Mouse (Mus musculus) bone marrow, adult 2 months (tissue): ENCODE data around the gene Ifi27. TPM values are rescaled to one million over a fixed set of nuclear protein-coding genes. Genes with fewer than 3 reads are reported as not detected.

Experiments used
- H3K27ac ChIP-seq: fragments of 200-500 bp; 2 replicates; pipeline ENCODE4 v1.5.1; 2012; ENCODE audit warnings: low read depth, mild to moderate bottlenecking, control low read depth, inconsistent platforms, low read length; ENCODE audit not compliant: control insufficient read depth, poor library complexity, insufficient read depth
- H3K4me1 ChIP-seq: fragments of 200-500 bp; 2 replicates; pipeline ENCODE4 v1.6.1; 2011; ENCODE audit warnings: low read length; ENCODE audit not compliant: control insufficient read depth, insufficient read depth
- H3K4me3 ChIP-seq: fragments of 200-500 bp; replicated peaks from 2 replicates; pipeline ENCODE3; 2011; ENCODE audit warnings: mild to moderate bottlenecking, low read depth, low read length, control low read depth; ENCODE audit not compliant: control insufficient read depth
- CTCF ChIP-seq: fragments of 200-500 bp; IDR thresholded peaks from 2 replicates; pipeline ENCODE4 v1.5.1; 2011; ENCODE audit warnings: low read length, control low read depth; ENCODE audit not compliant: control insufficient read depth, insufficient read depth
- POLR2A ChIP-seq: fragments of 200-500 bp; IDR thresholded peaks from 2 replicates; pipeline ENCODE4 v1.6.1; 2011; ENCODE audit warnings: low read depth, mild to moderate bottlenecking, control low read depth, low read length, borderline replicate concordance; ENCODE audit not compliant: control insufficient read depth
- WGBS: fragments of 180-500 bp; shearing (Covaris S2); methylation state at CpG from one replicate; pipeline ENCODE4 v1.1.7; 2018; 5-methylcytosine and 5-hydroxymethylcytosine counted together
- polyA plus RNA-seq: library from polyadenylated mRNA; stranded (reverse); fragments of >200 nt; gene quantifications from 2 replicates; pipeline ENCODE4 v1.2.4, GENCODE M21; 2011; ENCODE audit warnings: low replicate concordance; ENCODE audit not compliant: missing spikeins, insufficient read depth, insufficient read length

Ifi27 gene
- 114 and 211 TPM in 2 replicates for polyA plus RNA-seq

DNA sequence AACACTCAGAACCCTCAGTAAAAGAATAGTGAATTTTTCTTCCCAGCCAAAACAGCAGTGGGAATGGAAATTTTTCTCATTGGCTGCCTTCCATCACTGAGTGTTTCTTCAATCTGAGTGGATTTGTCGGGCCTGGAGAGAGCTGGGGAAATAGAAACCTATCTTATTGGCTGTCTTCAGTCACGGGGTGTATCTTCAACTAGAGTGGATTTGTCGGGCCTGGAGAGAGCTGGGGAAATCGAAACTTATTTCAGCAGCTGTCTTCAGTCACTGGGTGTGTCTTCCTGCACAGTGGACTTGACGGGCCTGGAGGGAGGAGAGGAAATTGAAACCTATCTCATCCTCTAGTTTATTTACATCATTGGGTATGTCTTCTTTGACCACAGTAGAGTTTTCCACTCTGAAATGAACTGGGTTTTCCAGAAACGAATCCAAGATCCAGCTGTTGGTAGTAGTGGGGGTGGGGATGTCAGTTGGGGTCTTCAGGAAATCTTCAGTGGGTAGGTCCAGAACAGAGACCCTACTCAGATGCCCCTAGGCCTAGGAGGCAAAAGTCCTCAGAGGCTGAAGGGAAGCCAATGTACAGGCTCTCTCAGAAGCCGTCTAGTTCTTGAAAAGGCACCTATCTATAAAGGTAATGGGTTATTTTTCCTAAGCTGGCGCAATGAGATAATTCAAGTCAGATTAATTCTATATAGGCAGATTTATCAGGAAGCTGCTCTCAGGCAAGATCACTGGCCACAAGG is at the start of gene Ifi27:
Gene Ifi27, plus strand, starts transcription at position 226 of the 746 bp plus-strand sequence.
- Histone ChIP-seq H3K27ac (peak within 1 kb of the TSS; percentile 84), H3K4me3 (peak within 1 kb of the TSS; percentile 46), H3K4me1 (peaks cover 4% of the 10 kb centered on the region)
- TF ChIP-seq POLR2A (no peak; the same call in 1 of the 2 replicates), CTCF (no peak)
- WGBS, result 26% methylated on average over 8 of the region's 8 CpGs

DNA sequence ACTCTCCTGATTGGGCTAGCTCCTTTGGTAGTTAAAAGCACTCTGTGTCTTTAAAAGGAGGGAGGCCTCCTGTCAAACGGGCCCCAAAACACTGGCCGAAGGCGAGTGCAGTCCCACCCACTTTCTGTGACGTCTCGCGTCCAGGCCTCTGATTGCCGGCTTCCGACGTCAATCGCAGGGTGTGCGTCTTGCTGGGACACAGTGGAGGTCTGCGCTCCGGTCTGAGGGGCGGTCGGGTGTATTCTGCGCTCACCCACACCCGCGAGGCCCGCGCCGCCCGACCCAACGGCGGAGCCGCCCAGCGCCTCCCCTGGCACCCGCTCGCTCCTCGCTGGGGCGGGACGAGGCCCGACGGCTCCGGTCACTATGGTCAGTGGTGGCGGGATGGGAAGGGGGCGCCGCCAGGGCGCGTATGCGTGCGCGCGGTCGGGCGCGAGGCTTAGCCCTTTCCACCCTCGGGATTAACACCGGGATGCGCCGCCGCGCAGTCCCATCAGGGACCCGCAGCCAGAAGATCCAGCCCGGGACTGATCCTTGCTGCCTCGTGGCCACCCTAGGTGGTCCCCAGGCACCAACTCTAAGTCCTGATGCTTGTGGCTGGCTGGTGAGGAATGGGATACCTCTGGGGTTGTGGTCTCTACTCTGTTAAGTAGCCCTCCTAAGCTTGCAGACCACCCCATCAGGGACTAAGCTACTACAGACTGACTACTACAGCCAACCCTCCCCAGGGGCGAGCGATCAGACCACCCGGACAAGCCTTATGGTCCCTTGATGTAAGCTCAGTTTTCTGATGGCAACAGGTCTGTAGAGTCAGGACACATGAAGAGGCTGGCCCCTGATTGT is 45.3 kb upstream of the Ifi27 start, which contains the start of gene Otub2:
Gene Otub2, plus strand, starts transcription at position 178 of the 843 bp plus-strand sequence.
- 2% methylated on average over 58 of the region's 58 CpGs for WGBS
- peak within 1 kb of the TSS; percentile 80 for H3K27ac ChIP-seq
- H3K4me3 ChIP-seq, result peak within 1 kb of the TSS; percentile 73
- H3K4me1 ChIP-seq, result no peaks in the 10 kb centered on the region; the same call in none of the 2 replicates
- TF ChIP-seq CTCF, result no peak
- peak; percentile 81; the same call in 1 of the 2 replicates for TF ChIP-seq POLR2A

GRCm38 (mm10) chr12:103389348-103389727 is 44.7 kb upstream of the Ifi27 start:
- Histone ChIP-seq H3K27ac (peak overlapping the region; percentile 80), H3K4me1 (peaks cover 1% of the 10 kb centered on the region), H3K4me3 (peak overlapping the region; percentile 73)
- TF ChIP-seq CTCF (no peak), POLR2A (no peak)
- 72% methylated on average over 2 of the region's 2 CpGs for WGBS

DNA sequence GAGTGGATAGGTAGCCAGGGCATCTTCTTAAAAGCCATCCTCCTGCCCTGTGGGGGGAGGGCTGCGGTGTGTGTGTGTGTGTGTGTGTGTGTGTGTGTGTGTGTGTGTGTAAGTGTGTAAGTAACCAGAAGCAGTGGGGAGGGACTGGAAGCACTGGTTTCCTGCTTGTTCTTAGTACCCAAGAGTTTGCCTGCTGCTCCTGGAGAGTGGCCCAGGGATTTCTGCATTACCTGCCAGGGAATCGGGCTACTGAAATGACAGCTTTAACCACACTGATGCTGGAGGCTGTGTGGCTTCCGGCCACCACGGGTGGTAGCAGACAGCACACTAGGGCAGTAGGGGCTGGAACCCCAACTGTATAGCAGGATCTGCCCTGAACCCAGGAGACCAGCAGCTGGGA is 44.0 kb upstream of the Ifi27 start:
- peaks cover 1% of the 10 kb centered on the region for H3K4me1 ChIP-seq
- H3K27ac ChIP-seq, result no peak overlapping the region
- H3K4me3 ChIP-seq, result peak overlapping the region; percentile 62
- no peak for TF ChIP-seq CTCF
- TF ChIP-seq POLR2A, result no peak
- WGBS, result 41% methylated on average over 4 of the region's 4 CpGs

DNA sequence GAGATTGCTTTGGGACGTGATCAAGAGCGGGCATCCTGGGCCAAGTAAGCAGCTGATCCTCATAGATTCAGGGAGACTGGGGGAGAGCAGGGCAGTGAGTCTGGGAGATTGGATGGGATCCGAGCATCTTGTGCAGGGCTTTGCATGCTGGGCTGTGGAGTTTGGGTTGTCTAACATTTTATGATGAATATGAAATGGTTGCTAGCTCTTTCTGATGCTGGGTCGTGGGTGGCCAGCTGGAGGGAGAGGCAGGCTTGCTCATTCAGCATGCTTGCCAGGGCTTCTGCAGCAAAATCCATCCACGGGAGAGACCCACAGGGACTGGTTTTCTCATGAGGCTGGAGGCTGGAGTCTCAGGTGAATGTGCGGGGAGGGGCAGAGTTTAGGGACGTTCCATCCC is 42.9 kb upstream of the Ifi27 start:
- WGBS, result 90% methylated on average over 7 of the region's 7 CpGs
- no peak for TF ChIP-seq CTCF
- TF ChIP-seq POLR2A, result no peak
- Histone ChIP-seq H3K27ac (no peak overlapping the region), H3K4me3 (no peak overlapping the region), H3K4me1 (peaks cover 3% of the 10 kb centered on the region; the same call in 1 of the 2 replicates)

DNA sequence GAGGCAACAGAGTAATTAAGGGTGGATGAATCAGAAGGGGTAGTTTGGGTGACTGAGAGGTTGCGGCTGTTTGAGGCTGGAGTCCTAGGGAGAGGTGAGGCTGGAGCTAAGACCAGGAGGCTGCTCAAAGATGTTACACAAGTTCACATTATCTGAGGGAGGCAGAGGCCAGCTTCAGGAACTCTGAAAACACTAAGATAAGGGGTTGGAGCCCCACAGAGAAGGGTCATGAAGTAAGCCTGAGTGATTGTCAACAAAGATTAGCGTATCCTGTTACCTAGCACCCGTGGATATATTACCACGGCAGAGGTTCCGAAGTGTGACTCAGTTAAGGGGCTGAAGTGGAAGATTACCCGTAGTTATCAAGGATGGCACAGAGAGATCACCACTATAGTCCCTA is 40.5 kb upstream of the Ifi27 start:
- no peak overlapping the region for H3K4me3 ChIP-seq
- H3K4me1 ChIP-seq, result peaks cover 3% of the 10 kb centered on the region; the same call in 1 of the 2 replicates
- peak overlapping the region; percentile 81 for H3K27ac ChIP-seq

GRCm38 (mm10) chr12:103395486-103396275 is 38.3 kb upstream of the Ifi27 start:
- TF ChIP-seq POLR2A, result no peak; the same call in 1 of the 2 replicates
- TF ChIP-seq CTCF, result no peak
- H3K4me1 ChIP-seq, result peaks cover 3% of the 10 kb centered on the region; the same call in 1 of the 2 replicates
- H3K27ac ChIP-seq, result peak overlapping the region; percentile 12
- 84% methylated on average over 12 of the region's 12 CpGs for WGBS
- H3K4me3 ChIP-seq, result no peak overlapping the region

More for the DNA sequence above, 40.5 kb upstream of the Ifi27 start:
- WGBS, result 38% methylated on average over 6 of the region's 6 CpGs
- TF ChIP-seq CTCF, result no peak
- TF ChIP-seq POLR2A, result no peak
